Mouse (Mus musculus) G1E (cell line): ENCODE measurements around the gene Parva.

Experiments
- CTCF ChIP-seq: IDR thresholded peaks from 2 replicates; pipeline ENCODE4 v1.5.1; 2012; ENCODE audit warnings: low read depth, low read length, inconsistent platforms, mixed read lengths
- GATA1 ChIP-seq: IDR thresholded peaks from 2 replicates; pipeline ENCODE4 v1.6.1; 2012; ENCODE audit warnings: borderline replicate concordance, low read length, inconsistent platforms, mixed read lengths
- GATA2 ChIP-seq: IDR thresholded peaks from 2 replicates; pipeline ENCODE4 v1.6.1; 2012; ENCODE audit warnings: low read depth, low read length, inconsistent platforms, borderline replicate concordance
- POLR2AphosphoS5 ChIP-seq: IDR thresholded peaks from 2 replicates; pipeline ENCODE4 v1.6.1; 2012; ENCODE audit warnings: low read depth, low read length, inconsistent platforms; ENCODE audit not compliant: insufficient replicate concordance
- TAL1 ChIP-seq: conservative IDR thresholded peaks from 2 replicates; pipeline ENCODE4 v1.6.1; 2012; ENCODE audit warnings: low read depth, low read length, inconsistent platforms, mixed read lengths

DNA sequence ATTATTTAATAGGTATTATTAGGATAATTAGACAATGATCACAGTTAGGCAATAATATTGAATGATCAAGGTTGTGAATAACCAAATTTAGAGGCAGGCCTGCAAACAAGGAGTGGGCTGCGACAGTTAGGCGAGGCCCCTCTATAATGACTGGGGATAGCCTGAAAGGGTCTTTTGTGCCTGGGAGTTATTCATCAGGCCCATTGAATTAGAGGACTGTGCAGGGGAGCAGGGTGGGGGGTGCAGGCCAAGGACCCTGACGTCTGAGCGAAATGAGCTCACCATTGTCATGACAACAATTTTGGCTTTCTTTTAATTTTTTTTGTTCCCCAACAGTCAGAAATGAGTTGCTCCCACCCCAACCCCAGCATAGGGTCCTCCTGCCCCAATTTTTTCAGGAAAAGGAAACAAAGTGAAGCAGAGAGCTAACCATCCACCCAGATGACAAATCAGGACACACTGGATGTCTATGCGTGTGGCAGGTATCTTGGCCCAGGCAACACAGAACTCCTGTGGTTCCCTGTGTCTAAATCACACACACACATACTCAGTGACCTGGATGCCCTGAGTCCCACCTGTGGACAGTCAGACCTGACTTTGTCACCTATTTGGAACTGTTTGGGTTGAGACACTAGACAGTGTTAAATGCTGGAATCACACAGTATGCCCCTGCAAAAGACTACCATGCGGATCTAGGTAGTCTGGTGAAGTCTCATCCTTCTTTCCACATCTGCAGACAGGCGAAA lies 27.7 kb upstream of the Parva start:
- TF ChIP-seq CTCF (no peak), TAL1 (no peak), GATA1 (no peak), POLR2AphosphoS5 (no peak), GATA2 (no peak)
